Mouse (Mus musculus) myocyte (in vitro differentiated cells): ENCODE data around the gene Cldn19.

Experiments
- CEBPB ChIP-seq: IDR thresholded peaks from 2 replicates; pipeline ENCODE4 v1.6.1; 2011; ENCODE audit warnings: mild to moderate bottlenecking, moderate library complexity; ENCODE audit not compliant: poor library complexity, insufficient read depth, severe bottlenecking
- MAX ChIP-seq: IDR thresholded peaks from one replicate; pipeline ENCODE4 v1.6.1; 2011; ENCODE audit warnings: low read depth, mild to moderate bottlenecking, control low read depth
- MYOD1 ChIP-seq, 3 experiments: IDR thresholded peaks; one replicate each; pipeline ENCODE4 v1.6.1; 2011; ENCODE audit warnings: control low read depth in 2 of 3, low read depth in 2 of 3, mild to moderate bottlenecking in 2 of 3, moderate library complexity in 1 of 3; ENCODE audit not compliant: insufficient read length in 2 of 3, control insufficient read depth in 1 of 3
- POLR2A ChIP-seq: IDR thresholded peaks from one replicate; pipeline ENCODE4 v1.6.1; 2011; ENCODE audit warnings: low read depth, mild to moderate bottlenecking, control low read depth, moderate library complexity; ENCODE audit not compliant: insufficient read length
- REST ChIP-seq: IDR thresholded peaks from one replicate; pipeline ENCODE4 v1.6.1; 2011; ENCODE audit warnings: mild to moderate bottlenecking, control low read depth, moderate library complexity; ENCODE audit not compliant: insufficient read depth, insufficient read length
- SRF ChIP-seq: IDR thresholded peaks from one replicate; pipeline ENCODE4 v1.6.1; 2011; ENCODE audit warnings: low read depth; ENCODE audit not compliant: control insufficient read depth, insufficient read length
- TCF12 ChIP-seq: IDR thresholded peaks from one replicate; pipeline ENCODE4 v1.6.1; 2011; ENCODE audit warnings: mild to moderate bottlenecking, control low read depth; ENCODE audit not compliant: poor library complexity, insufficient read depth, severe bottlenecking
- TCF3 ChIP-seq: IDR thresholded peaks from one replicate; pipeline ENCODE4 v1.6.1; 2011; ENCODE audit warnings: low read depth, control low read depth; ENCODE audit not compliant: insufficient read length
- USF1 ChIP-seq: IDR thresholded peaks from one replicate; pipeline ENCODE4 v1.6.1; 2011; ENCODE audit warnings: low read depth, mild to moderate bottlenecking, control low read depth, moderate library complexity

- TF ChIP-seq POLR2A (no peak), TCF3 (no peak), TCF12 (no peak), CEBPB (no peak), MYOD1 (IDR thresholded peaks at IDR 0.05; ENCODE audit: control insufficient read depth in 1 of 3, insufficient read length in 2 of 3, low read depth in 2 of 3) (no peak), MAX (no peak), USF1 (no peak), SRF (no peak), REST (no peak)
Observed at GRCm38 (mm10) chr4:119257083-119257482, 1.9 kb downstream of the Cldn19 start.
